Comparison of ENCODE assay signal across 20 mouse cellular contexts in genomic region chr7:99255006-99255405, GRCm38 (mm10). TPM values are rescaled to one million over a fixed set of nuclear protein-coding genes. Genes with fewer than 3 reads are reported as not detected.
DNase-seq lines count a peak whose midpoint lies in the region; ATAC-seq and TF ChIP-seq lines count a peak whose summit lies in the region.
"Had no signal": no experiment of that assay in that cellular context is flagged by ENCODE, and none has a peak within 500 bp of the region (broad histone marks: within the 10 kb centered on the region; RNA-seq: fewer than 3 reads in every experiment).

No protein-coding gene starts in this region.

- WGBS in kidney, embryonic 15.5 days, result 76% methylated on average over 7 of the region's 7 CpGs

- H3K9ac ChIP-seq in kidney, embryonic 15.5 days, result no peak overlapping the region
- H3K9ac ChIP-seq: forebrain, embryonic 15.5 days; liver, embryonic 12.5 days; neural tube, embryonic 13.5 days had no signal

- H3K27me3 ChIP-seq in kidney, embryonic 15.5 days, result peaks cover 10% of the 10 kb centered on the region; the same call in 1 of the 2 replicates
- H3K27me3 ChIP-seq: forebrain, embryonic 15.5 days; Patski had no signal

- H3K4me3 ChIP-seq in layer of hippocampus, adult 2 months, result no peak overlapping the region
- H3K4me3 ChIP-seq in left cerebral cortex, adult 2 months, result no peak overlapping the region
- no peak overlapping the region for H3K4me3 ChIP-seq in kidney, embryonic 15.5 days (replicated peaks)
- H3K4me3 ChIP-seq: forebrain, embryonic 15.5 days; heart, adult 2 months; liver, embryonic 12.5 days; neural tube, embryonic 13.5 days had no signal

- no peaks in the 10 kb centered on the region for H3K9me3 ChIP-seq in kidney, embryonic 15.5 days (replicated peaks)
- H3K9me3 ChIP-seq: forebrain, embryonic 15.5 days; liver, embryonic 12.5 days; neural tube, embryonic 13.5 days had no signal

- DNase-seq in layer of hippocampus, adult 2 months (ENCODE audit: low spot score in 2 of 2), result peak; percentile 27 to 43
- DNase-seq in layer of hippocampus, postnatal 25 days (ENCODE audit: extremely low spot score in 1 of 2, low spot score in 1 of 2), result no peak
- peak; percentile 41 to 64 for DNase-seq in left cerebral cortex, adult 2 months (ENCODE audit: extremely low spot score in 1 of 2, low spot score in 2 of 2)
- DNase-seq in right cerebral cortex, postnatal 14 days, result peak; percentile 56
- DNase-seq in retina, embryonic 14.5 days (ENCODE audit: low spot score), result no peak
- DNase-seq: adrenal gland, adult 8-10 months; cerebellum, postnatal 36 days; heart, adult 2 months; kidney, adult 9 months; retina, postnatal 1 day; thymus, postnatal 14 days had no signal

- peak; percentile 98 for ATAC-seq in frontal cortex, adult (ENCODE audit: low TSS enrichment)
- no peak for ATAC-seq in kidney, embryonic 15.5 days (replicated peaks; ENCODE audit: low FRiP score)
- ATAC-seq: forebrain, embryonic 15.5 days; hindbrain, embryonic 16.5 days; liver, embryonic 12.5 days; midbrain, embryonic 16.5 days; Patski had no signal

- intact Hi-C loops in left cerebral cortex, adult 2 months (cut with DNase I), result no loop called here

- H3K27ac ChIP-seq in layer of hippocampus, adult 2 months, result peak overlapping the region; percentile 28; the same call in 1 of the 2 replicates
- H3K27ac ChIP-seq in left cerebral cortex, adult 2 months, result peak overlapping the region; percentile 79
- no peak overlapping the region for H3K27ac ChIP-seq in kidney, embryonic 15.5 days
- H3K27ac ChIP-seq: forebrain, embryonic 15.5 days; heart, adult 2 months; liver, embryonic 12.5 days; neural tube, embryonic 13.5 days had no signal

- H3K4me2 ChIP-seq in kidney, embryonic 15.5 days, result no peak overlapping the region
- H3K4me2 ChIP-seq: forebrain, embryonic 15.5 days; liver, embryonic 12.5 days; neural tube, embryonic 13.5 days had no signal

- no peaks in the 10 kb centered on the region for H3K36me3 ChIP-seq in kidney, embryonic 15.5 days
- H3K36me3 ChIP-seq: forebrain, embryonic 15.5 days; liver, embryonic 12.5 days; neural tube, embryonic 13.5 days had no signal

- no peak for TF ChIP-seq CTCF in layer of hippocampus, adult 2 months (conservative IDR thresholded peaks at IDR 0.05)
- TF ChIP-seq CTCF in left cerebral cortex, adult 2 months (IDR thresholded peaks at IDR 0.05), result no peak

- H3K4me1 ChIP-seq in kidney, embryonic 15.5 days, result no peaks in the 10 kb centered on the region
- H3K4me1 ChIP-seq: forebrain, embryonic 15.5 days; liver, embryonic 12.5 days; neural tube, embryonic 13.5 days had no signal

RNA-seq across cellular contexts. Expression of gene Map6, which starts 12.2 kb away (rescaled TPM):
- total RNA-seq in layer of hippocampus, adult 2 months (2021), result 10 to 100 TPM; 96.6 to 98.6 TPM
- 100 to 1,000 TPM; 102 to 107 TPM for total RNA-seq in layer of hippocampus, postnatal 25 days (2021)
- total RNA-seq in left cerebral cortex, adult 2 months (2021), result 100 to 1,000 TPM; 138 to 141 TPM
- polyA plus RNA-seq in kidney, embryonic 15.5 days (2015; fragmentation: Nextera tagmentation; extraction: Ambion mirVana), result 2.1 and 4.2 TPM in 2 replicates

RNA-seq across cellular contexts. Expression of gene Mogat2, which starts 16.6 kb away (rescaled TPM):
- total RNA-seq in layer of hippocampus, adult 2 months (2021), result not detected
- not detected for total RNA-seq in layer of hippocampus, postnatal 25 days (2021)
- total RNA-seq in left cerebral cortex, adult 2 months (2021), result not detected
- 6.6 and 7.7 TPM in 2 replicates for polyA plus RNA-seq in kidney, embryonic 15.5 days (2015; fragmentation: Nextera tagmentation; extraction: Ambion mirVana)
- total RNA-seq: heart, adult 2 months; layer of hippocampus, postnatal 36 days had no signal
- polyA plus RNA-seq: Patski had no signal

Comparison
In these comparisons a context has a peak if more than half of its experiments do, and no peak if none do; other contexts are left out.
1. DNase-seq: peak in layer of hippocampus, adult 2 months (2 of 2), left cerebral cortex, adult 2 months (2 of 2) and right cerebral cortex, postnatal 14 days (single experiment); none in layer of hippocampus, postnatal 25 days (0 of 2) and retina, embryonic 14.5 days (single experiment).